Mouse (Mus musculus) lung, adult 2 months (tissue): ENCODE results near the gene Wasf1. TPM values are rescaled to one million over a fixed set of nuclear protein-coding genes. Genes with fewer than 3 reads are reported as not detected.

Experiments
- DNase-seq: peaks from one replicate; pipeline ENCODE4 v3.0.0; 2022
- H3K4me1 ChIP-seq: fragments of 200-500 bp; 2 replicates; pipeline ENCODE4 v1.6.1; 2011; ENCODE audit warnings: low read length; ENCODE audit not compliant: control insufficient read depth, insufficient read depth
- H3K4me3 ChIP-seq: fragments of 200-500 bp; replicated peaks from 2 replicates; pipeline ENCODE3; 2011; ENCODE audit warnings: low read depth, mild to moderate bottlenecking, control low read depth, low read length; ENCODE audit errors: extremely low read depth
- CTCF ChIP-seq: fragments of 200-500 bp; IDR thresholded peaks from 2 replicates; pipeline ENCODE4 v1.5.1; 2011; ENCODE audit warnings: mild to moderate bottlenecking, low read length, control low read depth; ENCODE audit not compliant: insufficient read depth
- POLR2A ChIP-seq: fragments of 200-500 bp; IDR thresholded peaks from 2 replicates; pipeline ENCODE4 v1.6.1; 2011; ENCODE audit warnings: low read depth, mild to moderate bottlenecking, control low read depth, low read length, borderline replicate concordance; ENCODE audit errors: extremely low read depth
- WGBS: fragments of 180-500 bp; shearing (Covaris S2); methylation state at CpG from one replicate; pipeline ENCODE4 v1.1.7; 2018; 5-methylcytosine and 5-hydroxymethylcytosine counted together
- polyA plus RNA-seq: library from polyadenylated mRNA; depleted of rRNA; stranded (reverse); fragments of >200 nt; gene quantifications from 2 replicates; pipeline ENCODE4 v1.2.3, GENCODE M21; 2012

Wasf1 gene
- polyA plus RNA-seq, 1 experiment = 0.98 TPM

DNA sequence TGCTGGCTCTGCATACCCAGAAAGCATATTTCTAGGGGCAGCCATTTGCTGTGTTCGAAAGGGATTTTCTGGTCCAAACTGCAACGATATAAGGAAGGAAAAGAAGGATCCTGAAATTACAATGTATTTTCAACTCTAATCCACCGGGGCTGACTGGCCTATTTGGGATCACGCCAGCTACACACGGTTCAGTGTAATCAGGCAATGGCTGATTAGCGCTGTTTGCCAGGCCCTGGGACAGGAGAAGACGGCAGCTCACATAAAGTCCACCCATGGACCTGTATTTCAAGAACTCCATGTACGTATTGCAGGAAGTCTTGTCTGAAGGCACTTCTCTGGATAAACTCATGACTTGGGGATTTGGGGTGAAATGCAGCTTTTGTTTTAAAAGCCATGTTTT, 25.7 kb upstream of the Wasf1 start:
- no peak for TF ChIP-seq CTCF
- TF ChIP-seq POLR2A = no peak
- WGBS = 65% methylated on average over 8 of the region's 8 CpGs
- no peaks in the 10 kb centered on the region for H3K4me1 ChIP-seq

GRCm38 (mm10) chr10:40868081-40868480, 15.2 kb upstream of the Wasf1 start:
- no peak for TF ChIP-seq CTCF
- TF ChIP-seq POLR2A = no peak
- DNase-seq = no peak
- 65% methylated on average over 2 of the region's 2 CpGs for WGBS
- H3K4me1 ChIP-seq = peaks cover 10% of the 10 kb centered on the region
- H3K4me3 ChIP-seq = no peak overlapping the region

More for the DNA sequence above, 25.7 kb upstream of the Wasf1 start:
- H3K4me3 ChIP-seq = no peak overlapping the region
- no peak for DNase-seq

DNA sequence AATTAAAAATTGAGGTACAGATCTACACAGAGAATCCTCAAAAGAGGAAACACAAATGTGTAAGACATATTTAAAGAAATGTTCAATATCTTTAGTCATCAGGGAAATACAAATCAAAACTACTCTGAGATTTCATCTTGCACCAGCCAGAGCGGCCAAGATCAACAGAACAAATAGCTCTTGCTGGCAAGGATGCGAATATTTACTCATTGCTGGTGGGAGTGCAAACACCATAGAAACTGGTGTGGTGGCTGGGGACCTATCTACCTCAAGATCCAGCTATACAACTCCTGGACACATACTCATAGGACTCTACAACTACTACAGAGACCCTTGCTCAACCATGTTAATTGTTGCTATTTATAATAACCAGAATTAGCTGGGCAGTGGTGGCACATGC, 12.0 kb upstream of the Wasf1 start:
- H3K4me1 ChIP-seq = peaks cover 10% of the 10 kb centered on the region
- TF ChIP-seq POLR2A (no peak), CTCF (no peak)
- DNase-seq = no peak
- no peak overlapping the region for H3K4me3 ChIP-seq
- WGBS = 13% methylated on average over 2 of the region's 2 CpGs

DNA sequence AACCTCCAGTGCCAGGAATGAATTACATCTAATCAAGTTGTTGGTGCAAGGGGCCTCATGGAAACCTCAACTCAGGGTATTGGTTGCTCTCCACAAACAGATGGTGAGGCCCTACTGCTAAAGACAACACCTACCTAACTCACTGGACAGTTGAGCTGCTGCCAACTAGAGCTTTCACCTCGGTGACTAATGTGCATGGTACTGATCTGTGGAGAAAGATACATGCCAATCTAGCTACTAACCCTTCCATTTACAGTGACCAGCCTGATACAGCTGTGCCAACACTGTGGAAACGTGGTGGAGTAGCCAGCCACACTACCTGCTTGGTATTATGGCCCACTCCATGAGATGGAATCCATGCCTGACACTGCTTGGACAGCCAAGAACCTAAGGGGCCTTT, 11.2 kb upstream of the Wasf1 start:
- peaks cover 10% of the 10 kb centered on the region for H3K4me1 ChIP-seq
- DNase-seq = no peak
- TF ChIP-seq POLR2A (no peak), CTCF (no peak)
- H3K4me3 ChIP-seq = no peak overlapping the region
- WGBS = 65% methylated on average over 2 of the region's 2 CpGs

DNA sequence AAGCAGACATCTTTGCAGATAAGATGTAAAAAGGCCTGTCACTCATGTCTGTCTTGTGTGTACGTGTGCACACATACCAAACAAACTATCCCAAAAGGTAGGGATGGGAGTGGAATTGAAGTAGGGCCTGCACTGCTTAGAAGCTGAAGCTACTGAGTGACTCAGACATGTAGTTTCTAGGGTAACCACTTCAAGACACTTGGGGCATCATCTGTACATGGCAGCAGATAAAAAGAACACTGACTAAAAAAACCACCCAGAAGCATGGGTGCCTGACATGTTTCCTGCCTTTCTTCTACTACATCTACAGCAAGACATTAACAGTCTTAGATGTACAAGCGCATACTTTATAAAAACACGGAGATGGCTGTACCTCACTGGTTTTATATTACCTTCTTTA, 5.0 kb upstream of the Wasf1 start:
- WGBS = 81% methylated on average over 3 of the region's 3 CpGs
- TF ChIP-seq POLR2A (no peak), CTCF (no peak)
- no peak overlapping the region for H3K4me3 ChIP-seq
- no peak for DNase-seq
- peaks cover 8% of the 10 kb centered on the region; the same call in 1 of the 2 replicates for H3K4me1 ChIP-seq

DNA sequence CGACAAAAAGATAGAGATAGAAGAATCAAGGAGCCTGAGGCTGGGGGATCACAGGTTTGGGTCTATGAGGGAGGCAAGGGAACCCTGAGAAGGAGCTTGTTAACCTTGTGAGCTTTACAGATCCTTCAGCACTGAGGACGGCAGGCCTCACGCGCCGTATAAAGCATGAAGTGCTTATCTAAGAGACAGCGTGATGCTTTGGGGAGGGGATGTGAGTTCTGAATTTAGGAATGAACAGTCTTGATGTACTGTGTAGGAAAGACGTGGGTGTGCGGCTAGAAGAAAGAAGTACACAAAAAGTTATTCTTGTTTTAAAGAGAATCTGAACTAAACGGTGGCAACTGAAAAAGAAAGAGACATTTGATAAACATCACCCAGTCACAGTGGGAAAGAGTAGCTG, 3.3 kb upstream of the Wasf1 start:
- no peak overlapping the region for H3K4me3 ChIP-seq
- WGBS = 81% methylated on average over 9 of the region's 9 CpGs
- no peak for TF ChIP-seq CTCF
- no peak for TF ChIP-seq POLR2A
- no peak for DNase-seq
- peaks cover 12% of the 10 kb centered on the region for H3K4me1 ChIP-seq

- no peak for DNase-seq
- no peak overlapping the region for H3K4me3 ChIP-seq
- WGBS = 46% methylated on average over 3 of the region's 3 CpGs
- TF ChIP-seq CTCF = no peak
- no peak for TF ChIP-seq POLR2A
- peaks cover 12% of the 10 kb centered on the region for H3K4me1 ChIP-seq
Measured at GRCm38 (mm10) chr10:40881236-40881635, 2.0 kb upstream of the Wasf1 start.

DNA sequence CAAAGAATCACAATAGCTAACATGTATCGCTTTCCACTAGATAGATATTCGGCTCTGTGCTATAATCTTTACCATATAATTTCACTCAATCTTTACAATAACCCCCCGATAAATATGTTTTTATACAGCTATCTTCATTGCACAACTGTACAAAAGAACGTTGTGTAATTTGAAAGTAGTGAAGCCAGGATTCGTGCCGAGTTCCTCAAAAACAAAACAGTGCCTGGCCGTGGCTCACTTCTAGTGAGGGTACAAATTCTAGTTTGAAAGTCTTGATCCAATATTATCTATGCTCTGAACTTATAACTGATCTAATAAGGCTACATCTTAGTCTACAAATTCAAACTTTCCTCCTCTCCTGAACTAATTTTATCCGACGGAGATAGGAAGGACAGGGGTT, 942 bp upstream of the Wasf1 start:
- Histone ChIP-seq H3K4me3 (peak overlapping the region; percentile 97), H3K4me1 (peaks cover 12% of the 10 kb centered on the region)
- 8% methylated on average over 9 of the region's 9 CpGs for WGBS
- TF ChIP-seq CTCF = no peak
- TF ChIP-seq POLR2A = no peak
- no peak for DNase-seq

DNA sequence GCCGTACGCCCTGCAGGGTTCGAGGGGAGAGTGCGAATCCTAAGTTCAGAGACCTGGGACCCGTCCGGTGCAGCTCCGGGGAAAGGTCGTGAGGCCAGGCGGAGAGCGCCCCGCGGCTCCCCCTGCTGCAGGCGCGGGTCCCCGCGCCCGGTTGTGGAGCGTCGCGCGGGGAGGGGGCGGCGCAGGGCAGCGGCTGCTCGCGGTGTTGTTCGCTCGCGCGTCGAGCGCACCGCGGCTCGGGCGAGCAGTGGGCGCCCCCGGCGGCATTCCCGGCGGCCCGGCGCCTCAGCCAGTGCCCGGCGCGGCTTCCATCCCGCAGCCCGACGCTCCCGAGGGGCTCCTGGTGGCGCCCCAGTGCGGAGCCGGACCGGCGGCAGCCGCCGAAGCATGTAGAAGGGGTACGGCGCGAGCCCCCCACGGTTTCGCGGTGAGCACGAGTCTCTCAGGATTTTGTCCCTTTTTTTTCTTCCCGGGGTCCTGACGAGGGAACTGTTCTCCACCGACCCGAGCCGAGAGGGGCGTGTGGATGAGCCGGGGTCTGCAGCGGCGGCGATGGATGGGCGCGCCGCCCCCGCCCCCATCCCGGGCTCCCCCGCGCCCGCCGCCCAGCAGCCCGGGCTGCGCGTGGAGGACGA, 486 bp downstream of the Wasf1 start:
- TF ChIP-seq CTCF (no peak), POLR2A (no peak)
- peak overlapping the region; percentile 97 for H3K4me3 ChIP-seq
- peak; percentile 16 for DNase-seq
- H3K4me1 ChIP-seq = peaks cover 10% of the 10 kb centered on the region
- WGBS = under 1% methylated on average over 77 of the region's 87 CpGs

GRCm38 (mm10) chr10:40884279-40884806, 1.1 kb downstream of the Wasf1 start:
- peak; percentile 35 for DNase-seq
- H3K4me1 ChIP-seq = peaks cover 9% of the 10 kb centered on the region
- TF ChIP-seq POLR2A (no peak), CTCF (no peak)
- H3K4me3 ChIP-seq = peak overlapping the region; percentile 97
- 1% methylated on average over 40 of the region's 40 CpGs for WGBS
